Mouse (Mus musculus) layer of hippocampus, adult 18-20 months (tissue): Measurements from ENCODE around the gene Gm5269. TPM values are rescaled to one million over a fixed set of nuclear protein-coding genes. Genes with fewer than 3 reads are reported as not detected.

ENCODE experiments used
- DNase-seq, 2 experiments: peaks; one replicate each; pipeline ENCODE4 v3.0.0; 2022; ENCODE audit warnings: low spot score in 2 of 2
- long read RNA-seq: library from polyadenylated mRNA; stranded (forward); transcript quantifications from one replicate; pipeline ENCODE4 v2.0.0, GENCODE M21; 2021
- total RNA-seq, 2 experiments: library from RNA; stranded (reverse); gene quantifications; 2 replicates each; pipeline ENCODE4 v1.2.3; 2021

Gene Gm5269
- not detected for total RNA-seq
- long read RNA-seq, result 0 reads

DNA sequence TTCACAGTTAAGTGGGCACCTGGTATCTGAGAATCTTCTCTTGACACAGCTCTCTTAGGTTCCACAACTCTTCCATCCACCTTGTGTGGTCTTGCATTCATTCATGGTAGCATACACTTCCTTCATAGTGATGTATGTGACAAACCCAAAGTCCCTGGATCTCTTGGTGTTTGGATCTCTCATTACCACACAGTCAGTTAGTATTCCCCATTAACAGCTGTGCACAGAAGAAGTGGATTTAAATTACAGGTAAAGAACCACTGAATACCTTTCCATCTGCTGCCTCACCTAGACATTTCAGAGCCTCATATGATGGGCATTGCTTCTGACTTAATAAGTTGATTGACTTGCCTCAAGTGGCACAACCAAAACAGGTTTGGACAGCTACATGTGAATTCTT, at the start of gene Gm5269:
Gene Gm5269 (minus strand): TSS at position 101 of the 400 bp plus-strand sequence.
- no peak for DNase-seq

DNA sequence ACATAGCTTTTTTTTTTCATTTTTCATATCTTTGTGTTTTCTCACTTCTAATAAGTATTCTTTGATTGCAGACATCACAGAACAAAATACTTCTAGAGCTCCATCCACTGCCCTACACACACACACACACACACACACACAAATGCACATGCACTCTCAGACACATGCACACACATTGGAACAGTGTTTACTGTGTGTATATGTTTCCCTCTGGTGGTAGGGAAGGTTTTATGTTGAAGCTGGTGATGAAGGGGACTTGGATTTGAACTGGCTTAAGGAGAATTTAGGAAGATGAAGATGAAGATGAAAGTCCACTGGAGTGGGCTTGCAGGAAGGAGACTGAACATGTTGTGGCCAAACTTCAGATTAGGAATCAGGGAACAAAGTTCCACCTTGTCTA, 41.1 kb upstream of the Gm5269 start:
- DNase-seq, result no peak

DNA sequence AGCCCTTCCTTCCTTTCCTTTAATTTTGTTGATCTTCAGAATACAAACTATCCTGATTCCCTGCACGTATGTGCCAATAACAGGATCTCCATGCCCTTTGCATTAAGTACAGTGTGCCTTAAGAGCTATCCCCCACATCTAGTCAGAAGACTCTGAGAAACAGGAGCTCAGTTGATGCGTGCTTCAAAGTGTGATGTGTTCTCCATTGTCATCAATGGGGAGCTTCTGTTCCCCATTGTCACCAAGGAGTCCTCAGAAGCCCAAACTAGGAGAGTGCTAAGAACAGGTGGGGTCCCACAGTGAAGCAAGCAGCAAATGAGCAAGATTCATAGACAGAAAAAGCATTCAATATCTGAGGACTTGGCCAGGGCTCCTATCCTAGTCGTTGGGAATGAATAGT, 36.8 kb upstream of the Gm5269 start:
- no peak for DNase-seq

DNA sequence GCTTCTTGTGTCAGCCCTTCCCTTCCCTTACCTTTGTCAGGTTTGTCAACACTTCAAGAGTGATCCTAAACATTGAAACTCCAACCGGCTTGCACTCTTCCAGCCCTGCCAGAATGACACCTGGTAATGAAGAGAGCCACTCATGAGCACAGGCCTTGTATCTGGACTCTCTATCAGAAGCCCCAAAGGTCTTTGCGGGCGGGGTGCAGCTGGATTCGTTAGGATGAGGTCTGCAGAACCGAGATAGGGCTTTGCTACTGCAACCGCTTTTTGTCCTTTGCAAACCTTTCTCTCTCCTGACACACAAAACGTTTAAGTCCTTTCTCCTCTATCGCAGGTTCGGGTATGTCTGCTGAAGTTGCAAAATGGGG, 36.3 kb upstream of the Gm5269 start, which contains the start of gene Slc40a1:
Gene Slc40a1 (minus strand): TSS at position 131 of the 371 bp plus-strand sequence.
- no peak for DNase-seq

DNA sequence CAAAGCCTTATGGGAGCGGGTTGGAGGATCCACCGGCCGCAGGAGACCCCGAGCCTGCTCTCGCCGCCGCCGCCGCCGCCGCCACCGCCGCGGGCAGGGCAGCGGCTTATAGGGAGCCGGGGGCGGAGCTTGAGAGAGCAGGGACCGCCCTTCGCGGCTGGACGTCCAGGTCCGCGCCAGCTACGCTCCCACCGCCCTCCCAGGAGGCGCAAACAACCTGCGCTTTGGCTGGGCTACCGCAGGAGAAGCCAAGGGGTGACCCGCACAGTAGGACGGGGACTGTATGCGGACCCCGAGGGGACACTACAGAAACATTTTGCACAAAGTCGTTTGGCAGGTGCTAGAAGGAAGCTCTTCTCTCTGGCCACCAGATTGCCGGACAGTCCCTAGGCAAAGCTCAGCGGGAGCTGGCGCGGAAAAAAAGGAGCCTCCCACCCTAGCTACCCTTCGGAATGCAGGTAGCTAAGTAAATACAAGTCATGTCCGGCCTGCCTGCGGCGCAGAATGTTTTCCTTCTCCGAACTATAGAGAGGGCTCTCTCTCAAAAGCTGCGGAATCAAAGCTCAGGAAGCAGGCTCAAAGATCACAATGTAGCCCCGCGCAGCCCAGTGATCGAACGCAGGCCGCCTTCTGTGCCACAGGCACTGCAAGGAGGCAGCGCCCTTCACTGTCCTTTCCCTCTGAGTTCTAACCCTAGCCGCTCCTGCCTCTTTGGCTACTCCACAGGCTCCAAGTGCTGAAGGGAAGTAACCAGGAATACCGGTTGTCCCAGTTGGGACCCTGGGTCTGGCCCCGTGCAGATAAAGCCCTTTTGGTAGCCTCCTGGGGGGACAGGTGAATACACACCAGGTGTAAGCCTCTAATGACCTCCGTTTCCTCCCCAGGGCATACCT, 35.7 kb upstream of the Gm5269 start:
- peak; percentile 19 to 55 for DNase-seq

GRCm38 (mm10) chr1:45925131-45925499, 35.0 kb upstream of the Gm5269 start:
- peak in 1 of 2 experiments; percentile 4 for DNase-seq

DNA sequence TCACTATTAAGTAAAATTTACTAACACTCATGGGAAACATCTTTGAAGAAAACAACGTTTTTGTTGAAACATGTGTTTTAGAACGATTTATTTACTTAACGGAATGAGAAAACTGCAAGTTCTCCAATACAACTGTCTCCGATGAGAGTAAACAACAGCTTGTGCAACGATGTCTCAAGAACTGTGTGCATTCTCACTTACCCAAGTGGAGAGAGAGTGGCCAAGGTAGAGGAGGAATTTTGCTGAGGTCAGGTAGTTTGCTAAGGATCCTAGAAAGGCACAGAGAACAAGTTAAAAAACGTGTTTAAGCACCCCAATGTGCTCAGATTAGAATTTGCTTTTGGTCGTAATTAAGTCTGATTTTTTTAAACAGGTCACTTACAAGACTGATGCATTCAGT, 34.4 kb upstream of the Gm5269 start:
- no peak for DNase-seq

DNA sequence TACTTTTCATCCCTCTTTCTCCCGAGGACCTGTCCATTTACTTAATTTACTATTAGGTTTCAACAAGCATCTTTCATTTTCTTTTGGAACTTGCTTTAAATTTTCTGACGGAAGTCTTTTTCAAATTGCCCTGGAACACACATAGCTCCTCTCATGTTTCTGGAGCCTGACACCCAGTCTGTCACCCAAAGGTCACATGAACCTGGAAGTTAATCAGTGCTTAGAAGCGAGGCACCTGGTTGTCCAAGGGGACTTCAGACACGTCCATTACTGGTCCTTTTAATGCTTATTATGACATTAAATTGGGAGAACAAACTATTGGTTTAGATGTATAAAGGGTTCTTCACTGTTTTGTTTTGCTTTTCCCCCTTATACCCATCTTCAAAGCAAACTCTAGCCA, 33.2 kb upstream of the Gm5269 start:
- DNase-seq, result no peak

GRCm38 (mm10) chr1:45920703-45921102, 30.6 kb upstream of the Gm5269 start:
- DNase-seq, result no peak

DNA sequence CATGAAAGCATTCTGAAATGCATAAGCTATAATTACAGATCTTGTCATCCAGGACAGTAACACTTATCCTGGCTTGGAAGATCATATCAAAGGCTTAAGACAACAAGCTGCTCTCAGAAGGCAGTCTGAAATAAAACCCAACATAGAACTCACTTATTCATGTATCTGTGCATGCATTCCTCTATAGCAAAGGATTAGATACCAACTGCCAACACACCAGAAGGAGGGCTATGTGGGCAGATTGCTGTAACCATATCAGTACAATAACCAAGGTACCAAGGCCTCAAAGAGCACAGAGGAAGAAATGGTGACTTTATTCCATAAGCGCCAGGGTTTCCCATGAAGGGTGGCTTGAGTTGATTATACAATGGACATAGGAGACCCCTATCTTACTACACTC, 29.7 kb upstream of the Gm5269 start:
- no peak for DNase-seq

DNA sequence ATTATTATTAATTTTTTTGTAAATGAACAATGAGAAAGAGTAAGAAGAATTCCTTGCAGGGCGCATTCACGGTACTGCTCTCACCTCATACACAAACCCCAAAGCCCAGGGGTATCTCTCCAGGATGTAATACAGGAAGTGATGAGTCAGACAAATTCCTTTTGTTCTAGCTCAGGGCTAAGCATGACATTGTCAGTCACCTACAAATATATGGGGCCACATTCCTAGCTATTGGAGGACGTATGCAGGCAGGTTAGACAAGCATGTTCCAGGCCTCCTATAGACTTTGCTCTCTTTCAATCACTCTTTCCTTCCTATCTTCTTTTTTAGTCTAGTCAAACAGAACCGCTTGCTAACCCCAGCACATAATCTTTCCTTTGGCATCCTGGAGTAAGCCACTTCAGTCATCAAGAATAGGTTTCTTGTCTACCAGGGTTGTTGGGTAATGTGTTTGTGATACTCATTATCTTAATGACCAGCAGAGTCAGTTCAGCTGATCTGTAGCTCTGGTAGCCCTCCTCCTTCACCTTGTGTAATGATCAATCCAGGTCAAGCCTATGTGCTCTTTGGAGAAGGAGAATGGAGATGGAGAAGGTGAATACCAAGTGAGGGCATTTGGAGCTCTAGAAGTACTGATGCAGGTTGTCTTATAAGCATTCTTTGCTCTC, 27.2 kb upstream of the Gm5269 start:
- no peak for DNase-seq

GRCm38 (mm10) chr1:45916174-45916573, 26.1 kb upstream of the Gm5269 start:
- no peak for DNase-seq

- no peak for DNase-seq
Measured at GRCm38 (mm10) chr1:45914236-45914635, 24.2 kb upstream of the Gm5269 start.

DNA sequence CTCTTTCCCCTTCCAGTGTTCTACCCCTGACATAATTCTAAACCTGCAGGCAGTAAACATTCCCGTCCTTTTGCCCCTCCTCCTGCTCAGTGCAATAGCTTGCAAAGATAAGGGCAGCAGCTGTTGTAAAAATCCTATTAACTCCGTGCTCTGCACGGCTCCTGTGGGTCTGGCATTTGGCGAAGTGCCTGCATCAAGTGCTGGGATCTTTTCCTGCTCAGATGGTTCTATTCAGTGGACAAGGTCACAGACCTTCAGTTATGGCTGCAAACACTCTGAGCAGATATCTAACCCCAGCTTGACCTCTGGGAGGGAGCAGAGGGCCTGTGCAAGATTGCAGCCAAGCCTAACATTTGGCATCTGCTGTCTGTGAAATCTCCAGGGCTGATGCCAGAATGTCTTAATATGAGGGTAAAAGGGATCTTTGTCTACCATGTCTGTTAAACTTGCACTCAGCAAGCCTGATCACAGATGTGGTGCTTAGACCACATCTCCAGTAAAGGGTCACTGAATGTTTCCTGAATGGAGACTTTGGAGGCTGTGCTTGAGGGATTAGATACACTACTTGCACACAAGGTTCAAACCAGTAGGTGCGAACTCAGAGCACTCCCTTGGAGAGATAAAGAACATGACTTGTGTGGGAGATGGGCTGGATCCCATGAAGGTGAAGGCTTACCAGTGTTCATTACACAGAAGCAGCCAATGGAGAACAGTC, 15.2 kb upstream of the Gm5269 start:
- DNase-seq, result no peak

GRCm38 (mm10) chr1:45904161-45904560, 14.1 kb upstream of the Gm5269 start:
- DNase-seq, result no peak

- DNase-seq, result no peak
Measured at GRCm38 (mm10) chr1:45898044-45898443, 8.0 kb upstream of the Gm5269 start.

GRCm38 (mm10) chr1:45894168-45894912, 4.3 kb upstream of the Gm5269 start:
- no peak for DNase-seq

DNA sequence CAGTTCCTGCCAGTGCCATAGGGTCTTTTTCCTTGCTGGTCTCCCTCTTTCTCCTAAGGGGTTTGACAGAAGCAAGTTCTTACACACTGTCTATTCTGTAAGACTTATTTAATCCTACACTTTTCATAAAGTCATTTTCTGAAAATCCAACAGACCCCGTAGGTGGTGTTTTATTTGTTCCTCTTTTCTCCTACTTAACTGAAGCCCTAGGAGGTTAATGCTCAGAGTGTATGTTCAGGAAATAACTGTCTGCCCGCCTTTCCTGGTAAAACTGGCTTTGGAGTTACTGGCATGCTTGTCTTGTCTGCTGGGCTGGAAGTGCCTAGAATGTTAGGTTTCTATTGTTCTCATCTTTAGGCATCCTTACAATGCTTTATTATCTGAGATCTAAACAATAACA, 1.9 kb upstream of the Gm5269 start:
- no peak for DNase-seq

GRCm38 (mm10) chr1:45886800-45887199, 3.3 kb downstream of the Gm5269 start:
- no peak for DNase-seq

- DNase-seq, result no peak
Measured at GRCm38 (mm10) chr1:45883378-45883777, 6.7 kb downstream of the Gm5269 start.

- DNase-seq, result no peak
Measured at GRCm38 (mm10) chr1:45882076-45882475, 8.0 kb downstream of the Gm5269 start.
